Mouse (Mus musculus) thymus, postnatal 36 days (tissue): ENCODE measurements around the gene Lhx4.

Source experiments
- DNase-seq, 2 experiments: peaks; one replicate each; pipeline ENCODE4 v3.0.0; 2022; ENCODE audit warnings: mixed read lengths in 2 of 2

Lhx4 gene

DNA sequence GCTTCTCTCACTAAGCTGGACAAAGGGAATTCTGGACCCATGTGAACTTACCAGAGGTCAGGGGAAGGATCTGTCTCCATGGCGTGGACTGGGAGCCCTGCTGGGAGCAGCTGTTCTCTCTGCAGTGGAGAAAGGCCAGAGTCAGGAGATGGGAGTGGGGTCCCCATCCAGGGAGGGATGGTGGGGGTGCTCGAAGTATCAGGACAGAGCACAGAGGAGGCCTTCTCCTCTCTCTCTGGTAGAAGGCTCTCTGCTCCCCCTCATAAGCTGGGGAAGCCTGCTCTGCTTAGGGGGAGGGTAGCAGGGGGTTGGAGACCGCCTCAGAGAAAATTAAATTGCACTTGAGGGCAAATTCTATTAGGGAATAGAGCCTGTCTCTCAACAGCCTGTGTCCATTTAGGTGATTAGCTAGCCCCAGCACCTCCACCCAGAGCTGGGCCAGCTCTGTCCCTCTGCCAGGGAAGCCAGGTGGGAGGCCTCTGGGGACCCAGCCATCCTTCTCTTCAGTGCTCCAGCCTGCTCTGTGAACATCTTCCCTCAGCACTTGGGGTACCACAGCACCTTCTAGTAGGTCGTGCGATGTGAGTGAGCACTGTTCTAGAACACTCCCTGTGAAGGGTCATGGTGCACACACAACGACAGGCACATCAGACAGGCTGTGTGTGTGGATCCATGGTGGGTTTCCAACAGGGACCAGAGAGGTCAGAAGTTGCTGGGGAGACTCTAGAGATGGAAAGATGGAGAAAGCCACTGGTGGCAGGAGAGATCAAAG lies at the start of gene Lhx4:
TSS of gene Lhx4 (minus strand) at position 201 of the 772 bp plus-strand sequence.
- no peak for DNase-seq

DNA sequence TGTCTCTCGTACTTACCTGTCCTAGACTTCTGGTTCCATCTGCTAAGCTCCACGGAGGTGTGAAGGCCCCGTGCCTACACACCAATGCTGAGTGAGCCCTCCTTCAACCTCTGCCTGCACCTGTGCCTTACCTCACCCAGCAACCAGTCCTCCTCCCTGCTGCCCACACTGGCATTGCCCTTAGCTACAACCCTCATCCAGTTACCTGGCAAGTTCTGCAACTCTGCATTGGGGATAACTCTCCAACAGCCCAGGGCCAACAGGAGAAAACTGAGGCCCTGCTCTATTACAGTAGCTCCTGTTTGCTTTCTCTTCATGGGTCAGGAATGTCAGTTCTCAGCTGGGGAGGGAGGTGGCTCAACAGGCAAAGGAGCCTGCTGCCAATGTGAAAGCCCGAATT lies 46.5 kb upstream of the Lhx4 start:
- DNase-seq = no peak

DNA sequence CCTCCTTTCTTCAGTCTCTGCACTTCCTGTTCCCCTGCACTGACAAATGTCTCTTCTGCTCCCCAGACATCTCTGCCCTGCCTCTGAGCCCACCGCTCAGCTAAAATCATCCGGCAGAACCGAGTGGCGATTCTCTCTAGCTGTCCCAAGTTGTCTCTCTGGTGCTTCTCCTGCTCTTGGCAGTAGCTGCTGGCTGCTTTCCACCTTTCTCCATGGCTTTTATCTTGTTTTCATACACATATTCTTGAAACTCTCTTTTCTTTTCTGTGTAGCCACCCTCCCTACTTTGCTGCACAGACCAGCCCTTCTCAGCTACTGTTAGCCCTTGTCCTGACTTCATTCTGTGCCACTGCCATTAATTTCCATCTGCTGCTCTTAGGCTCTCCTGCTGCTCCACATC lies 45.9 kb upstream of the Lhx4 start:
- DNase-seq = no peak

DNA sequence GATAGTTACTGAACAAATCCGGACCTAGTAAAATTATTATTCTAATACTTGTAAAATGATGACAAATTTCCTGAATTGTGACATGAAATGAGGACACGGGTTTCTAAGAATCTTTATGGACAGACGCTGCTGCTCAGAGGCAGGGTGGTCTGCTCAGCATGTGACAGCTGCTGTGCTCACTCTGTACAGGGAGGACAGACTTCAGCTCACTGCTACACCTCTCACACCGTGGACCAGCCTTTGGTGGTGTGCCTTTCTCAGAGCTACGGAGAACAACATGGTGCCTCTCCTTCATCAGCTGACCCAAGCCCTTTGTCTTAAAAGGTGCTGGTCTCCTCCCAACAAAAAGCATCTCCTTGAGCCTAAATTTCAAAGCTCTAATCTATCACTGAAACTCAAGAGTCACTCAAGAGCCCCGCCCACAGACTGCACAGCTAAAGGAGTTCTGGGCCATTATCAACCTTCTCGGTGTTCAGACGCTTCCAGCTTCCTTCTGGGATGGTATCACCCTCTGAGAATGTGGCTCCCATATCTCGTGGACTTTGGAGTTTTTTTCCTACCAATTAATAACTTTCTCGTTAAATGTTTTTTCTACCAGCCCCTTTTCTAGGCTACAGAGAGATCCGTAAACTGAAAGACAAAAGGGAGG lies 45.4 kb upstream of the Lhx4 start:
- no peak for DNase-seq

DNA sequence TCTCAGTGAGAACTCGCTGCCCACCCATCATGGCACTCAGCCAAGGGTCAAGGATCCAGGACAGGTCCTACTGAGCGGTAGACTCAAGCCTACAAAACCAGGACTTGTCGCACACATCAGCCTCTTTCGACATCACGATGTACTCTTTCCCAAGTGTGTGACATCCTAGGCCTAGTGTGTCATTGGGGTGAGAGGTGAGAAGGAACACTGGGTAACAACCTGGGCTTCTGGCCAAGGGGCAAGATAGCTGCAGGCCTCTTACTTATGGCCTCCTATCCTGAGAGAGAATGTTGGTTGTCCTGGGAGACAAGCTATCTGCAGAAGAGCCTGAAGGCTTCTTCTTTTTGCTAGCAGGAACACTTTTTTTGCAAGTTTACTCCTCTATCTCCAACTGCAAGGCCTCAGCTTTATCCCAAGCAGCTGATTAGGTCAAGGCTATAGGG lies 44.3 kb upstream of the Lhx4 start:
- no peak for DNase-seq

DNA sequence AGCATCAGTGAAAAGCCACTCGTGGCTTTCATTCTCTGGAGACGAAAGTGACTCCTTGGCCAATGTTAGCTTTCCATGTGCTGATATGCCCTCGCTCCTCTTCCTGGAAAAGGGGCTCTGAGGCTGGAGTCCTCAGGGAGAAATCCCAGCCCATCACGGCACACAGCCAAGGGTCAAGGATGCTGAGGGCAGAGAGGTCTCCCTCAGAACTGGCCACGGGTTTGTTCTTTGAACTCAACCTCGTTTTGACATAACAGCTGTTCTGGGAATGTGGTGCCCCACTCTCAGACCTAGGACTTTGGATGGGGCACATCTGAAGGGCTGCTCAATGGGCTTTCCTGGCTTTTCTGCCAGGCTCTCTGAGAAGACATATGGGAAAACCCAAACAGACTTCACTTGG lies 43.4 kb upstream of the Lhx4 start:
- DNase-seq = no peak

DNA sequence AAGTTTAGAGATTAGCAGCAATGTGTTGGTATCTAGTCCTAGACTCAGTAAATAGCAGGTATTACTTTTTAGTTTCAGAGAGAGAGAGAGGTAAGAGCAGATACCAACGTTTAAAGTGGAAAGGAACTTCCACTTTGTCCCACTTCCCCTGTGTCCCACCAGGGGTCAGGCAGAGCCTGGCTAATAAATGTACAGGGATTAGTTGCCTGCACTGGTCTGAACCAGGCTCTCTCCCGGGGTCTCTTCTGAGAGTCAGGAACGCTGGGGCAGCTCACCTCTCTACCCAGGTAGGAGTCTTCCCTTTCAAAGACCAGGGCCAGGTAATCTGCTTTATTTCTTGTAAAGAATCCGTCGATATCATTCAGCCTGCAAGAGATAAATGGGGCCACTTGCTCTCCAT lies 40.4 kb upstream of the Lhx4 start:
- no peak for DNase-seq

DNA sequence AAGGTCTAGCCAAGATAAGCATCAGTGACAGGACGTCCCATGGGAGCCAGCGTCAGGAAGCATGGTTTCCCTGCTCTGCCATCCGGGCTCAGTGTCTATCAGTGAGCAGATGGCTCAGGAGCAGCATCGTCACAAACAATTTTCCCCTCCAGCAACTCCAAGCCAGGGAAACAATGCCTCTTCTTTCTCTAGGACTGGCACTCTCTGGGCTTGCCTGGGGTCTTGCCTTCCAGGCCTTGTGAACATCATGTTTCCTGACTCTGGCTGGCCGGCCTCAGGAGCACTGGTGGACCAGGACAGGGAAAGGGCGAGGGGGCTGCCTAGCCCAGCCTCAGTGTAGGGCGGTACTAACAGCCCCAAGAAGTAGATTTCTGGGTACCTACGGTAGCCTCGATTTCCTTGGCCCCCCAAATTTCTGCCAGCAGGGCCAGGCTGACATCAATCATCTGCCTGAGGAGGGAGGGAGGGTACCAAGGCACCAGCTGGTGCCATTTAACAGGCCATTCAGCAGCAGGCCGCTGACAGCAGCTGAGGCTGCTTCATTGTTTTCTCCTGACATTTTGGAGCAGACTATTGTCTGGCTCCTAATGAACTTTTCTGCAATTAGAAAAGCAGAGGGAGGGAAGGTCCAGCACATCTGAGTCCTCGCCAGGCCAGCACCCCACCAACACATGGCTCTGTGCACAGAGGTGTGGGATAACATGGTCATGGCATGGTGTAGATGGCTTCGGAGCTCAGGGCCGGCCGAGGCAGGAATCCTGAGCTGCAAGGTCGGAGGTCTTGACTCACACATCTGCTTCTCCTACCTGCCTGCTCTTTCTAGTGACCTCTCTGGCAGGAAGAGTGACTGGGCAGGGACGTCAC lies 38.9 kb upstream of the Lhx4 start:
- no peak for DNase-seq

DNA sequence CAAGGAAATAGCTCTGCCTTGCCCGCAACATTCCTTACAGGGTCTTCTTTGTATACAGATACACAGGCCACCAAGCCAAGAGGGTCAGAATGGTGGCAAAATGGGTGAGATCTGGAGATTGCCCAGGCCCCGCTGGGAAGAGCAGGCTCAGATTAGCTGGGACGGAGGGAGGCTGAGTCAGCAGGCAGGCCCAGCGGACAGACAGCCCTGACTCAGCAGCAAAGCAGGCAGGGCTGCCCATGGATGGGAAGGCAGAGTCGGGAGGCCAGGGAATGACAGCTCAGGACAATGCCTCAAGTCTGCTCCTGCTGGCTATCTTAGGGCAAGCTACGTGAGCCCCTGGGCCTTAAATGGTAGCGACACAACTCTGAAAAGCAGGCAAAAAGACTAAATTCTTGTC lies 34.4 kb upstream of the Lhx4 start:
- DNase-seq = no peak

DNA sequence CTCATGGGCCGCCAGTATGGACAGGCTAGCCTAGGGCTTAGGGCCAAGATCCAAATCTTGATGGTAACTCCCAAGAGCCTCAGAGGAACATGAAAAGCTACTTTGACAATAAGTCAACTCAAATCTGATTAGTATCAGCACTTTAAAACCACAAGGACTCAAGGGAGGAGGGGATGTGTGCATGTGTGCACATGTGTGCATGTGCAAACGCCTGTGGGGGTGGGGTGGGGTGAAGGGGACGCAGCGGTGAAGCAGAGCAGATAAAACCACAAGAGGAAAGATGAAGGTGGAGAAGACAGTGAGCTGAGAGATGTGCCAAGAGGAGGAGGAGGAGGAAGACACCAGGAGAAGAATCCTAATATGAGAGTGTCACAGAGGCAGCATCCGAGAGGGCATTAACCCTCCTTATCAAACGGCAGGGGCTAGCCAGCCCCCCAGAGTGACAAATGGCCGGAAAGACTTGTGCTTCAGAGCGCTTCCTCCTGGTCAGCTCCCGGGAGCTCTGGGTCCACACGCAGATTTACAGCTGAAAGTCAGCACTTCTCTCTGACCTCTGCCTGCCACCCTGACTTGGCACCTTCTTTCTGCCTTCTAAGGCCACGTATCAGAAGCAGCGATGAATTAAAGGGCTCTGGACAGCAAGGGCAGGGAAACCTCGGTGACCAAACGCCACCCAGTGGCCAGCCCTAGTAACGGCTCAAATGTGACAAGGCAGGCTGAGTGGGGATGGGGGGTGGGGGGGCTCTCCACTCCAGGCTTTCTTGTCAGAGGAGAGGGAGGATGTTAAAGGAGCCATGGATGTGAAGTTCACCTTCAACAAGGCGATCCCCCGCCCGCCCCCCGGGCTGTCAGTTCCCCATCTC lies 33.1 kb upstream of the Lhx4 start:
- peak; percentile 45 to 55 for DNase-seq

DNA sequence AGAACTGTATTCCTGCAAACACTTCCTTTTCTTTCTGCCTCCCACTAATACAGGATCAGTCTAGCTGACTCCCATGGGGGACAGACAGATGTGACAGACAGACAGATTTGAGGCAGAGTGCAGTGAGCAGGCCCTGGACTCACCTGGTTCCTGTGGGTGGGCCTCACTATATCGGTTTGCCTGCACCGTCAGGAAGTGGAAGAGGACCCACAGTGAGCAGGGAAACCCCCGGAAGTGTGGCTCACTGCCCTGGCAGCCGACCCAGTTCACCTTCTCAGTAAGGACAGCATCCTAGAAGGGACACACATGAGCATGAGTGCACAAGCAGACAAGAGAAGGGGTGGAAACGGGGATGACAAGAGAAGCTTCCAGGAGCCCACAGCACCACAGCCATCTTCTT lies 30.9 kb upstream of the Lhx4 start:
- peak; percentile 54 to 70 for DNase-seq

DNA sequence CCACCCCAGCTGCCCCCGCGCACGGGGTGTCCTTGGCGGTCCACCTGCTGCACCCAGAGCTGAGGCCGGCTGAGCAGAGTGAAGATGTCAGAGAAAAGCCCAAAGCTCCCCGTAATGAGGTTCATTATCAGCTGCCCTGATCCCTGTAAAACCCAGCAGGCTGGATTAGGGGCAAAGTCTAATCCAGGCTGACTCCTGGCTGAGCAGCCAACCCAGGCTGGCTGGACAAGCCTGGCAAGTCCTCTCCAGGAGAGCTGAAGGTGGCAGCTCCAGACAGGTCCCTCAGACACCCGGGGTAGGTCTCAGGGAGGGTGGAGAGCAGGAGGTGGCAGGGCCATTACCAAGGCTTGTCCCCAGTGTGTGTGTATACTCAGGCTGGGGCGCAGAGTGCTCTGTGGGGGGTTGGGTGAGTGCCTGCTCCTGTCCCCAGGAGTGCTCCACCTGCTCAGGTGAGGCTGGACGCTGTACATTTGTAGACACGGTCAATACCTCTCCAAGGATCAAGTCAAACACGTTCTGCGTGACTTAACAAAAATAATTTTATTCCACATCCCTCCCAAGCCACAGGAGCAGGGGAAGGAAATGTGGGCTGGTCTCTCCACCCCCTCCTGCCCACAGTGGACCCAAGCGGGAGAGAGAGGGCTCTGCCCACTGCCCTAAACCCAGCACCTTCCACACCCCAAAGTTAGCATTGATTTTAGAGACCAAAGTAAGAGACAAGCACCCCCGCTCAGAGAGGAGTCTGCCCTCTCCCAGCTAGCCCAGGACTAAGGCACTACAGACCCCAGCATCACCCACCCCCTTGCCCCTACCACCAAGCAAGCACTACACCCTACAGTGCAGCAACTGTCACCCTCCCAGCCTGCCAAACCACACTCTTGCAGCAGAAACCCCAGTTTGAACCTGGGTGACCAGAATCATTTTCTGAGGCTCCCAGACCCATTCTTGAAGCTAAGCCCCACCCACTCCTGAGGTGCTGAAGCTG lies 26.4 kb upstream of the Lhx4 start:
- DNase-seq = no peak

DNA sequence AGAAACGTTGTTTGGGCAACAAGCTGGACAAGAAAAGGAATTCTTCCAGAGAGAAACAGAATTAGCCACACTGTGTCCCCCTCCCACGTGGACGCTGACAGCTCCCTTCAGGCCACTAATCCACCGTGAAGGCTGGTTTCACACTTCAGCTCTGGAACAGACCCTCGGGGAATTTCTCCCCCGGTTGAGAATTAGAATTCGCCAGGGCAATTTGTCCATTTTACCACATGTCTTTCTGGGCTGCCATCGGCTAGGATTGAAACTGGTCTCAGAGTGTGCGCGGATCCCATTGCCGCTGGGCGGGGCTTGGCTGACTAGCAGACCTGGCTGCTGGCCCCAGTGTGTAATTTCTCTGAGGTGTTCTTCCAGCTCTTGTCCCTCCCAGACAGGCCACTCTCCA lies 7.7 kb upstream of the Lhx4 start:
- no peak for DNase-seq

DNA sequence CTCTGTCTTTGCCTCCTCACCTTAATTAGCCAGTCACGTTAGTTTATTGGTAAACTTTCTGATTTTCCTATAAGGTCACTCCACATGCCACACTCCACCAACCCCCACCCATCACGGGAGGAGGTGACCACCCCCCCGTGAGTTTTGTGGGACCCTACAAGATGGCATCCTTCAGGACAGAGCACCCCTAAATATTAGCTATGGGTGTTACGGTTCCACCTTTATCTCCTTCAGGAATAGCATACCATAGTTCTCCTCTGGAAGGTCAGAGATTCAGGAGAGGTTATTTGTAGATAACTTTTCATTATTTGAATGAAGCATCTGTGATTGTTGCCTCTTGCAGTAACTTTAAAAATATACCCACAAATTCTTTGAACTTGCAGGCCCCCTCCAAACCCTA lies 7.2 kb upstream of the Lhx4 start:
- DNase-seq = no peak

DNA sequence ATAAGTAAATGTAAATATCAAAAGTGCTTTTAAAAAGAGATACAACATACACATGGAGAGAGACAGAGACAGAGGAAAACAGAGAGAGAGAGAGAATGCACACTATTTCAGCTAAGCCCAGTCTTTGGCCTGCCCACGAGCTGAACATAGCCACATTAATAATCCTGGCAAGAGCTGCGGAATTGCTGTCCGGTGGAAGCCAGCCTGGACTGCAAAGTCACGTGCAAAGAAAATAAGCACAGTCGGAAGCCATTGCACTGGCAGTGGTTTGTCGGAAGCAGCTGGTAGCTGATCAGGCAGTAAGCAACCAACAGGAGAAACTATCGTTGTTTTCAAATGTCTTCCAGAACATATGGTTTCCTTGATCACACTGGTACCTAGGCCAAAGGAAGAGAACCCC lies 6.1 kb upstream of the Lhx4 start:
- DNase-seq = no peak

DNA sequence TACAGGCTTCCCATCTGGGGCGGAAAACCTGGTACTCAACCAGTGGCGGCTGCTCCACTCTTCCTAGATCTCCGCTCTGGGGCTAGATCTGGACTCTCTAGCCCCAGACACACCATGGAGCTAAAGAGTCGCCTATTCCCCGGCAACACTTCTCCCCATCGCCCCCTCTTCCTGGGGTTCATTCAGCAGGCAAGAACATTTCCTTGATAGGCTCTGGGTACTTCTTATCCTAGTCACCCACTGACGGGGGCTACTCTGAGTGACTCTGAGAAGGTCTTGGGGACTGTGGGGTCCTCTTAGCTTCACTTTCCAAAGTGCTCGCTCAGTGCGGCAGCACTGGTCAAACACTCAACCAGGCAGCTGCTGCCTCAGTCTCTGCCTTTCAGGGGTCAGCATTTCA lies 1.9 kb upstream of the Lhx4 start:
- DNase-seq = no peak

DNA sequence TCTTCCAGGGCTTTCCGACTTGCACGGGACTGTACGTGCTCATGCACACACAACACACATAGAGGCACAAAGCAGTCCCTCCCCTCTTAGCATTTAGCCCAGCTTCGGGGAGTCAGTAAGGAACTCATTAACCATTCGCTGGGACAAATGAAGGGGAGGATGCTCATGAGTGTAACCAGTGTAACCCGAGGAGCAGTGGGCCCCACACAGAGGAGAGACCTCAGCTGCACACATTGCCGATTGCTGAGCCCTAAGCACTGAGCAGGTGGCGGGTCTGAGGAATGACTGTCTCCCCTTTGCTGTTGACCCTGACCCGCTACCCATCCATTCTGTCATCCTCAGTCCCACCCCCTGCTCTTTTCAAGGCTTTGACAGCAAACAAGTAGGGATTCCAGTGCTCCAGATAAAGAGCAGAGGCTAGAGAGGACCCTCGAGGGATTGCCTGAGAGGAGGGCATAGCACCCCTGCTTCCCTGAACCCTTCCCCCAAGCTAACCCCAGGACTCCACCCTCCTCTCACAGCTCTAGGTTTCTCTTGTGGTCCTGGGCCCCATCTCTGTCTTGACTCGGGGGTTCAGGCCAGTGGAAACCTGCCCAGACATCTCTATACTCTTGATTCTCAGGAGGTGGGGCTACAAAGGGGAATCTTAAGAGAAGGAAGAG lies 836 bp downstream of the Lhx4 start:
- DNase-seq = no peak

DNA sequence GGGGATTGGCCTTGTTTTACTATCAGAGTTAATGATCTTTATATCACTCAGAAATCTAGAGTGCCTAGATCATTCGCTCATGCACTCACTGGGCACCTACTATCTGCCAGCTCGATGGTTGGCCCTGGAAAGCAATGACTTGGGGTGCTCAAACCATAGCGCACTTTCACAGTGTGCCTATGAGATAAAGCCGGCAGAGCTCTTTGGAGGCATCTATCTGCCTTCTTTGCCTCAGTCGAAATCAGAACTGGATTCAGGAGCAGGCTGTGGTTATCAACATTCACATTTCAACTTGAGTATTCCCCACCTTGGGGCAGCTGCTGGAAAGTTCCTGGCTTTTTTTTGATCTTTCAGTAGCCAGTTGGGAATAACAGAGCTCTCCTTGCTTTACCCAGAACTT lies 3.6 kb downstream of the Lhx4 start:
- no peak for DNase-seq

DNA sequence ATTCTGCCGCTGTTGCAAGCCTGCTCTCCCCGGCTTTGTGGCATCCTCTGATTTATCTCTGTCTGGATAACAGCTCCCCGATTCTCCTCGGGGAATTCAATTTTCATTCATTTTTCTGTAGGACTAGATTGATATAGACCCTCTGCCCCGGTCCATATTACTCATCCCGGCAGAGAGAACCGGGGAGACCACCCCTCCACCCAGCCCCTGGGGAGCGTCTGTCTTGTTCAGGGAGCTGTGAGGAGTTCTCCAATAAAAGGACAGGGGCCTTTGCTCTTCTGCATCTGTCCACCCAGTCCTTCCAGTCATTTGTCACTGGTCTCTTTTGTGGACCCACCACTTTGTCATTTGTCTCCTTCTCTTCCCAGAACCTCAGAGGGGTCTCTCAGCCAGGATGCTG lies 4.5 kb downstream of the Lhx4 start:
- no peak for DNase-seq

DNA sequence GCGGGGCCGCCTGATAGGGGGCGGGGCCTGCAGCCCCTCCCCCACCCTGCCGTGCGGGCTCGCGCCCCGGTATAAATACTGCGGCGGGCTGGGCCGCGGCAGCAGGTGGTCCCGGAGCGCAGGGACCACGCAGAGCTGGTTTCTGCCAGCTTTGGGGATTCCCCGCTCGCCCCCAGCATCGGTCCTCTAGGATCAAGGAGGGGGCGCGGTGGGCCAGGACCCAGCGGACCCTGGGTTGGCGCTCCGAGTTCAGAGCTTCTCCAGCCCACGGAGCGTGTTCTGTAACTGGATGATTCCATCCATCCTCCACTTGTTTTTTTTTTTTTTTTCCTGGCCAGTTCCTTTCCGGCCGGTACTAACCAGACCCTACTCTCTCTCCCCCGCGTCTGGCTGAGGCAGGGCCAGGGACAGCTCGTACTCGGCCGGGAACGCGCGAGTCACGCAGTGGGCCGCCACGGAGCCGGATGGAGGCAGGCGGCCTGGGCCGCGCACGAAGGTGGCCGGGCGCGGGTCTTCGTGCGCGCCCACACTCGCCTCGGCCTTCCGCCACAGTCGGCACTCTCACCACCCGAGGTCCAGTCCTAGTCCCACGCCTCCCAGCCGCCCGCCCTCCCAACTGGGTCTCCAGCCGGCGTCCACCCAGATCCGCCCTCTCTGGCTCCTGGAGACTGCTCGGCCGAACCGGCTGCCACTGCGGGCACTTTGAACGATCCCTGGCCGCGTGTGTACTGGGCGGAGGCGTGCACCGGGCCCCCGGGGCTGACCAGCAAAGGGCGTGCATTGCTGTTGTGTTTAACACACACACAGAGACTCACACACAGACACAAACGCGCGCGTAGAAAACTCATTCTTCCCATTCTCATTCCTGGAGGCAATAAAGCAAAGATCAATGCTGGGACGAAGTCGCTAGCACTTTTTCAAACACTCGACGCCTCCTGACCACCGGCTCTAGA lies 8.8 kb downstream of the Lhx4 start:
- DNase-seq = no peak
